Comparison of ENCODE assay signal across 12 mouse cellular contexts in genomic region chr7:67718804-67719203, GRCm38 (mm10). TPM values are rescaled to one million over a fixed set of nuclear protein-coding genes. Genes with fewer than 3 reads are reported as not detected.
DNase-seq lines count a peak whose midpoint lies in the region; ATAC-seq lines count a peak whose summit lies in the region.
"Had no signal": no experiment of that assay in that cellular context is flagged by ENCODE, and none has a peak within 500 bp of the region (broad histone marks: within the 10 kb centered on the region; RNA-seq: fewer than 3 reads in every experiment).

No protein-coding gene starts in this region.

- ATAC-seq in megakaryocyte-erythroid progenitor cell, adult 5-6 weeks (replicated peaks; ENCODE audit: low FRiP score, low TSS enrichment, poor library complexity, severe bottlenecking) = no peak
- ATAC-seq in intestine, embryonic 16.5 days = no peak
- ATAC-seq: liver, embryonic 12.5 days had no signal

- no peaks in the 10 kb centered on the region for H3K36me3 ChIP-seq in intestine, embryonic 16.5 days (ENCODE audit: control insufficient read depth, insufficient read depth, low read length)
- H3K36me3 ChIP-seq: liver, embryonic 12.5 days; neural tube, embryonic 15.5 days had no signal

- intact Hi-C loops in heart, postnatal 25 days (cut with DNase I) = no loop called here
- intact Hi-C loops in heart, postnatal 10 days (cut with DNase I) = no loop called here

- H3K4me3 ChIP-seq in intestine, embryonic 16.5 days (ENCODE audit: low read length) = no peak overlapping the region
- H3K4me3 ChIP-seq: liver, embryonic 12.5 days; megakaryocyte, embryonic 14.5 days; neural tube, embryonic 15.5 days had no signal

- no peak overlapping the region for H3K27ac ChIP-seq in intestine, embryonic 16.5 days (ENCODE audit: low read length)
- H3K27ac ChIP-seq: liver, embryonic 12.5 days; neural tube, embryonic 15.5 days had no signal

- no peak overlapping the region for H3K4me2 ChIP-seq in intestine, embryonic 16.5 days (ENCODE audit: low read depth, low read length)
- H3K4me2 ChIP-seq: liver, embryonic 12.5 days; neural tube, embryonic 15.5 days had no signal

- no peak overlapping the region for H3K9ac ChIP-seq in intestine, embryonic 16.5 days (ENCODE audit: low read depth, low read length)
- H3K9ac ChIP-seq: liver, embryonic 12.5 days; neural tube, embryonic 15.5 days had no signal

- 61% methylated on average over 8 of the region's 8 CpGs for WGBS in intestine, embryonic 16.5 days

- H3K27me3 ChIP-seq in intestine, embryonic 16.5 days (replicated peaks; ENCODE audit: control insufficient read depth, insufficient read depth, low read length) = no peaks in the 10 kb centered on the region
- H3K27me3 ChIP-seq: liver, embryonic 12.5 days; neural tube, embryonic 15.5 days had no signal

- DNase-seq in heart, adult 11 months = peak; percentile 86
- no peak for DNase-seq in heart, postnatal 25 days (ENCODE audit: low spot score)
- DNase-seq in MN1 (ENCODE audit: low spot score) = peak; percentile 25
- peak; percentile 21 for DNase-seq in heart, adult 8-10 months (ENCODE audit: low spot score)
- peak; percentile 63 to 65 for DNase-seq in heart, postnatal 10 days
- no peak for DNase-seq in right cerebral cortex, postnatal 14 days
- DNase-seq: left cerebral cortex, postnatal 4 days had no signal

- H3K9me3 ChIP-seq in intestine, embryonic 16.5 days (ENCODE audit: control insufficient read depth, low read length) = no peaks in the 10 kb centered on the region
- H3K9me3 ChIP-seq: liver, embryonic 12.5 days; megakaryocyte, embryonic 14.5 days; neural tube, embryonic 15.5 days had no signal

- peaks cover 2% of the 10 kb centered on the region; the same call in 1 of the 2 replicates for H3K4me1 ChIP-seq in intestine, embryonic 16.5 days (ENCODE audit: control insufficient read depth, insufficient read depth, low read length)
- H3K4me1 ChIP-seq: liver, embryonic 12.5 days had no signal

RNA-seq across cellular contexts. Expression of gene Synm, which starts 40.7 kb away (rescaled TPM):
- total RNA-seq in heart, postnatal 25 days (2021) = 1 to 10 TPM; 7.8 to 9.2 TPM
- 10 to 100 TPM in 1 of 4 experiments, 1 to 10 TPM in 3; 9.0 to 12.2 (median 9.9) TPM for total RNA-seq in heart, adult 8-10 months (2022)
- total RNA-seq in heart, postnatal 10 days (2021) = 1 to 10 TPM; 4.8 to 5.1 TPM
- not detected in 2 replicates for total RNA-seq in megakaryocyte-erythroid progenitor cell, adult 5-6 weeks (2014; fragmentation: Nextera tagmentation)
- 0.52 TPM in 1 of 2 replicates, not detected in the other for total RNA-seq in megakaryocyte-erythroid progenitor cell, adult 5-6 weeks (2017)
- 4.5 and 6.0 TPM in 2 replicates for polyA plus RNA-seq in intestine, embryonic 16.5 days (2015; fragmentation: Nextera tagmentation; extraction: Ambion mirVana)

Comparison
In these comparisons a context has a peak if more than half of its experiments do, and no peak if none do; other contexts are left out.
1. DNase-seq: peak in heart, adult 11 months (single experiment), MN1 (single experiment), heart, adult 8-10 months (single experiment) and heart, postnatal 10 days (2 of 2); none in heart, postnatal 25 days (single experiment) and right cerebral cortex, postnatal 14 days (single experiment).